Mouse (Mus musculus): ENCODE measurements at regions not wholly inside any gene's neighbourhood (a gene's known extent, or its start where the extent isn't known, plus 50 kb on each side); places are given as distances from the start of the nearest gene placed in this dataset.

- Histone ChIP-seq H3K4me1 (ENCODE audit: control insufficient read depth, insufficient read depth, insufficient read length, low read length) (no peaks in the 10 kb centered on the region), H3K4me3 (ENCODE audit: insufficient read depth, low read depth, low read length) (no peak overlapping the region), H3K27ac (replicated peaks; ENCODE audit: low read depth, low read length) (no peak overlapping the region)
Observed at GRCm38 (mm10) chr9:47103966-47104365, 105.4 kb downstream of the Gm4791 start.

- Histone ChIP-seq H3K4me3 (ENCODE audit: insufficient read depth, low read depth, low read length) (no peak overlapping the region), H3K4me1 (ENCODE audit: control insufficient read depth, insufficient read depth, insufficient read length, low read length) (no peaks in the 10 kb centered on the region), H3K27ac (replicated peaks; ENCODE audit: low read depth, low read length) (no peak overlapping the region)
Observed at GRCm38 (mm10) chr9:47108096-47108495, 109.6 kb downstream of the Gm4791 start.

GRCm38 (mm10) chr9:47119253-47119652, 120.7 kb downstream of the Gm4791 start:
- no peaks in the 10 kb centered on the region for H3K4me1 ChIP-seq (ENCODE audit: control insufficient read depth, insufficient read depth, insufficient read length, low read length)
- no peak overlapping the region for H3K4me3 ChIP-seq (ENCODE audit: insufficient read depth, low read depth, low read length)
- no peak overlapping the region for H3K27ac ChIP-seq (replicated peaks; ENCODE audit: low read depth, low read length)

- no peak overlapping the region for H3K27ac ChIP-seq (replicated peaks; ENCODE audit: low read depth, low read length)
- H3K4me3 ChIP-seq (ENCODE audit: insufficient read depth, low read depth, low read length) = no peak overlapping the region
Observed at GRCm38 (mm10) chr9:47123113-47123512, 124.6 kb downstream of the Gm4791 start.

GRCm38 (mm10) chr9:47125517-47125916, 127.0 kb downstream of the Gm4791 start:
- no peaks in the 10 kb centered on the region for H3K4me1 ChIP-seq (ENCODE audit: control insufficient read depth, insufficient read depth, insufficient read length, low read length)
- no peak overlapping the region for H3K27ac ChIP-seq (replicated peaks; ENCODE audit: low read depth, low read length)
- no peak overlapping the region for H3K4me3 ChIP-seq (ENCODE audit: insufficient read depth, low read depth, low read length)

More at GRCm38 (mm10) chr9:47123113-47123512, 124.6 kb downstream of the Gm4791 start:
- H3K4me1 ChIP-seq (ENCODE audit: control insufficient read depth, insufficient read depth, insufficient read length, low read length) = no peaks in the 10 kb centered on the region

GRCm38 (mm10) chr9:47126236-47126635, 127.7 kb downstream of the Gm4791 start:
- H3K27ac ChIP-seq (replicated peaks; ENCODE audit: low read depth, low read length) = no peak overlapping the region
- H3K4me3 ChIP-seq (ENCODE audit: insufficient read depth, low read depth, low read length) = no peak overlapping the region
- no peaks in the 10 kb centered on the region for H3K4me1 ChIP-seq (ENCODE audit: control insufficient read depth, insufficient read depth, insufficient read length, low read length)

GRCm38 (mm10) chr9:47127756-47128424, 129.3 kb downstream of the Gm4791 start:
- Histone ChIP-seq H3K4me1 (ENCODE audit: control insufficient read depth, insufficient read depth, insufficient read length, low read length) (no peaks in the 10 kb centered on the region), H3K27ac (replicated peaks; ENCODE audit: low read depth, low read length) (no peak overlapping the region), H3K4me3 (ENCODE audit: insufficient read depth, low read depth, low read length) (no peak overlapping the region)

GRCm38 (mm10) chr9:47129101-47129500, 130.6 kb downstream of the Gm4791 start:
- Histone ChIP-seq H3K4me1 (ENCODE audit: control insufficient read depth, insufficient read depth, insufficient read length, low read length) (no peaks in the 10 kb centered on the region), H3K27ac (replicated peaks; ENCODE audit: low read depth, low read length) (no peak overlapping the region), H3K4me3 (ENCODE audit: insufficient read depth, low read depth, low read length) (no peak overlapping the region)

- Histone ChIP-seq H3K4me1 (ENCODE audit: control insufficient read depth, insufficient read depth, insufficient read length, low read length) (no peaks in the 10 kb centered on the region), H3K4me3 (ENCODE audit: insufficient read depth, low read depth, low read length) (no peak overlapping the region), H3K27ac (replicated peaks; ENCODE audit: low read depth, low read length) (no peak overlapping the region)
Observed at GRCm38 (mm10) chr9:47133454-47133853, 134.9 kb downstream of the Gm4791 start.

GRCm38 (mm10) chr9:47133873-47134272, 135.3 kb downstream of the Gm4791 start:
- Histone ChIP-seq H3K4me1 (ENCODE audit: control insufficient read depth, insufficient read depth, insufficient read length, low read length) (no peaks in the 10 kb centered on the region), H3K27ac (replicated peaks; ENCODE audit: low read depth, low read length) (no peak overlapping the region), H3K4me3 (ENCODE audit: insufficient read depth, low read depth, low read length) (no peak overlapping the region)

- Histone ChIP-seq H3K4me3 (ENCODE audit: insufficient read depth, low read depth, low read length) (no peak overlapping the region), H3K4me1 (ENCODE audit: control insufficient read depth, insufficient read depth, insufficient read length, low read length) (no peaks in the 10 kb centered on the region), H3K27ac (replicated peaks; ENCODE audit: low read depth, low read length) (no peak overlapping the region)
Observed at GRCm38 (mm10) chr9:47134479-47134878, 135.9 kb downstream of the Gm4791 start.

- Histone ChIP-seq H3K4me1 (ENCODE audit: control insufficient read depth, insufficient read depth, insufficient read length, low read length) (no peaks in the 10 kb centered on the region), H3K27ac (replicated peaks; ENCODE audit: low read depth, low read length) (no peak overlapping the region), H3K4me3 (ENCODE audit: insufficient read depth, low read depth, low read length) (no peak overlapping the region)
Observed at GRCm38 (mm10) chr9:47136641-47137040, 138.1 kb downstream of the Gm4791 start.

- Histone ChIP-seq H3K27ac (replicated peaks; ENCODE audit: low read depth, low read length) (no peak overlapping the region), H3K4me3 (ENCODE audit: insufficient read depth, low read depth, low read length) (no peak overlapping the region), H3K4me1 (ENCODE audit: control insufficient read depth, insufficient read depth, insufficient read length, low read length) (no peaks in the 10 kb centered on the region)
Observed at GRCm38 (mm10) chr9:47153471-47153870, 154.9 kb downstream of the Gm4791 start.

- H3K4me1 ChIP-seq (ENCODE audit: control insufficient read depth, insufficient read depth, insufficient read length, low read length) = no peaks in the 10 kb centered on the region
Observed at GRCm38 (mm10) chr9:47165480-47166131, 167.1 kb downstream of the Gm4791 start.

GRCm38 (mm10) chr9:47167681-47168240, 169.2 kb downstream of the Gm4791 start:
- Histone ChIP-seq H3K4me3 (ENCODE audit: insufficient read depth, low read depth, low read length) (no peak overlapping the region), H3K4me1 (ENCODE audit: control insufficient read depth, insufficient read depth, insufficient read length, low read length) (no peaks in the 10 kb centered on the region), H3K27ac (replicated peaks; ENCODE audit: low read depth, low read length) (no peak overlapping the region)

More at GRCm38 (mm10) chr9:47165480-47166131, 167.1 kb downstream of the Gm4791 start:
- Histone ChIP-seq H3K27ac (replicated peaks; ENCODE audit: low read depth, low read length) (no peak overlapping the region), H3K4me3 (ENCODE audit: insufficient read depth, low read depth, low read length) (no peak overlapping the region)

- Histone ChIP-seq H3K4me1 (ENCODE audit: control insufficient read depth, insufficient read depth, insufficient read length, low read length) (no peaks in the 10 kb centered on the region), H3K27ac (replicated peaks; ENCODE audit: low read depth, low read length) (no peak overlapping the region), H3K4me3 (ENCODE audit: insufficient read depth, low read depth, low read length) (no peak overlapping the region)
Observed at GRCm38 (mm10) chr9:47176044-47176443, 177.5 kb downstream of the Gm4791 start.
